Mouse (Mus musculus): ENCODE measurements around the gene Rpn1. TPM values are rescaled to one million over a fixed set of nuclear protein-coding genes. Genes with fewer than 3 reads are reported as not detected.

Rpn1 gene
- polyA plus RNA-seq (2012; rRNA removed) (316 and 329 TPM in 2 replicates), polyA plus RNA-seq (2014; fragmentation: Nextera tagmentation; extraction: Ambion mirVana) (381 and 396 TPM in 2 replicates)

GRCm38 (mm10) chr6:88084278-88085151, at the start of gene Rpn1:
TSS of gene Rpn1 (plus strand) at chr6:88084482.
- Histone ChIP-seq H3K4me2 (replicated peaks; ENCODE audit: low read depth, low read length, severe bottlenecking) (peak within 1 kb of the TSS; percentile 85), H3K27ac (replicated peaks; ENCODE audit: low read depth, low read length) (peak within 1 kb of the TSS; percentile 78), H3K9me3 (ENCODE audit: control insufficient read depth, low read length) (no peaks in the 10 kb centered on the region), H3K4me1 (ENCODE audit: control insufficient read depth, insufficient read depth, low read length) (peaks cover 12% of the 10 kb centered on the region), H3K9ac (ENCODE audit: low read depth, low read length, severe bottlenecking) (peak within 1 kb of the TSS; percentile 78), H3K27me3 (ENCODE audit: control insufficient read depth, insufficient read depth, low read length) (no peaks in the 10 kb centered on the region), H3K36me3 (ENCODE audit: control insufficient read depth, insufficient read depth, low read length) (peaks cover 13% of the 10 kb centered on the region), H3K4me3 (replicated peaks; ENCODE audit: low read length) (peak within 1 kb of the TSS; percentile 70)
- WGBS = 0% methylated on average over 67 of the region's 71 CpGs
- DNase-seq (ENCODE audit: low spot score) = peak; percentile 95
- TF ChIP-seq POLR2A (IDR thresholded peaks at IDR 0.05; ENCODE audit: borderline replicate concordance, extremely low read depth, insufficient read depth, insufficient read length) = 0 out of 2 replicates have a peak, but pooled peaks have one; percentile 36
- peak; percentile 99 for ATAC-seq (ENCODE audit: low FRiP score, low read depth)

DNA sequence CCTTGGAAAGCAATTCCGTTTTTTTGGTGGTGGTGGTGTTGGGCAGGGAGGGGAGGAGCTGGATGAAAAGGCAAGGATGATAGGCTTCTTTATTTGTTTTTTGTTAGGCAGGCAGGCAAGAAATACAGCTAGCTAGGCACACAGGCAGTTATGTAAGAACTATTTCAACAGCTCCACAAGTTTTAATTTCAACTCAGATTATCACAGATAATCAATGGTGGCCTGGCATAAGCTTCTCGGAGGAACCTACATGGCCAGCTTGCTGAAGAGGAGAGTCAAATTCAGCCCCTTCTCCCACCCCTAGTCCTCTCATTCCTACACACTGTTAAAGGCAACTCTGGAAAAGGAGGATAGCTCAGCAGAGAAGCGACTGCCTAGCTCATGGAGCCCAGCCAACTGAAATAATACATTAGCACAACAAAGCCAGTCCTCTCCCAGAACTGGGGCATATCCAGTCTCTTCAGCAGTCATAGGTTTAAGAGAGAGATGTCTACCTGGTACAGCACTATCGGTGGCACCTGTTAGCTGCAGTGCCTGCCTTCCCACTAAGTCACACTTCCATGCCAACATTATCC, 46.7 kb upstream of the Rpn1 start:
- ATAC-seq (ENCODE audit: low FRiP score, low read depth) (no peak), DNase-seq (ENCODE audit: low spot score) (no peak)
- WGBS = 82% methylated on average over 4 of the region's 4 CpGs
- no peak for TF ChIP-seq POLR2A (IDR thresholded peaks at IDR 0.05; ENCODE audit: borderline replicate concordance, extremely low read depth, insufficient read depth, insufficient read length)
- H3K9me3 ChIP-seq (ENCODE audit: control insufficient read depth, low read length) = no peaks in the 10 kb centered on the region
- no peaks in the 10 kb centered on the region for H3K27me3 ChIP-seq (ENCODE audit: control insufficient read depth, insufficient read depth, low read length)
- no peaks in the 10 kb centered on the region for H3K4me1 ChIP-seq (ENCODE audit: control insufficient read depth, insufficient read depth, low read length)
- H3K4me3 ChIP-seq (replicated peaks; ENCODE audit: low read length) = no peak overlapping the region
- no peak overlapping the region for H3K27ac ChIP-seq (replicated peaks; ENCODE audit: low read depth, low read length)
- no peak overlapping the region for H3K9ac ChIP-seq (ENCODE audit: low read depth, low read length, severe bottlenecking)
- H3K36me3 ChIP-seq (ENCODE audit: control insufficient read depth, insufficient read depth, low read length) = peaks cover 28% of the 10 kb centered on the region
- H3K4me2 ChIP-seq (replicated peaks; ENCODE audit: low read depth, low read length, severe bottlenecking) = no peak overlapping the region

DNA sequence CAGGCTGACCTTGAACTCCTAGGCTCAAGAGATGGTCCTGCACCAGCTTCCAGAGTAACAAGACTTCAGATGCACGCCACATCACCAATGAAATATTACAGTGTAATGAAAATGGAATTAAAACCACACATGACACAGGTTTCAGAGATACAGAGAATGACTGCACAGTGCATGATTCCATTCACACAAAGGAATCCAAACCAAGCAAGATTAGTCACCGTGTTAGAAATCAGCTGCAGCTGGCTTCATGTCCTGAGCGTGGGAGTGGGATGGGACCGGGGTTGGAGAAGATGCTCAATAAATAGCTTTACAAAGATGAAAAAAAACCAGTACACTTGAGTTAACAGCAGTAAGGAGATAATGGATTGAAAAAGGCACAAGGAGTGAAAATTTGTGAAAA, 44.9 kb upstream of the Rpn1 start:
- 96% methylated on average over 4 of the region's 4 CpGs for WGBS
- Histone ChIP-seq H3K9ac (ENCODE audit: low read depth, low read length, severe bottlenecking) (no peak overlapping the region), H3K9me3 (ENCODE audit: control insufficient read depth, low read length) (no peaks in the 10 kb centered on the region), H3K4me1 (ENCODE audit: control insufficient read depth, insufficient read depth, low read length) (peaks cover 14% of the 10 kb centered on the region), H3K4me3 (replicated peaks; ENCODE audit: low read length) (no peak overlapping the region), H3K4me2 (replicated peaks; ENCODE audit: low read depth, low read length, severe bottlenecking) (no peak overlapping the region), H3K27me3 (ENCODE audit: control insufficient read depth, insufficient read depth, low read length) (no peaks in the 10 kb centered on the region), H3K36me3 (ENCODE audit: control insufficient read depth, insufficient read depth, low read length) (peaks cover 28% of the 10 kb centered on the region), H3K27ac (replicated peaks; ENCODE audit: low read depth, low read length) (no peak overlapping the region)
- DNase-seq (ENCODE audit: low spot score) (no peak), ATAC-seq (ENCODE audit: low FRiP score, low read depth) (no peak)
- TF ChIP-seq POLR2A (IDR thresholded peaks at IDR 0.05; ENCODE audit: borderline replicate concordance, extremely low read depth, insufficient read depth, insufficient read length) = no peak

DNA sequence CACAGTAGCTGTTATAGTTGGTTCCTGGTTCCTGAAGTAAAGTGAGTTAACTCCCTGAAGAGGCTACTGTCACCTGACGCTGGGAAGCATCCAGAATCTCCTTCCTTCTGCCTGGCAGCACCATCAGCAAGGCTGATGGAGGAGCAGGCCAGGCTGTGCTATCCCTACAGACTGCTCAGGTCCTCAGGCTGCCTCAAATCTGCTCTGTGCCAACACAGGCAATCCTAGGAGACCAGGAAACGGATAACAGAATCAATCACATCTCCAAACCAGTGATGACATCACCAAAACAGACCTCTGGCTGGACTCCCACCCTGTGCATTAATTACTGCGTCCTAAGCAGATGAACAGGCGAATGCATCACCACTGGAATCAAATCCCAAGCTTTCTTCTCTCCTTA, 43.1 kb upstream of the Rpn1 start:
- DNase-seq (ENCODE audit: low spot score) (no peak), ATAC-seq (ENCODE audit: low FRiP score, low read depth) (no peak)
- Histone ChIP-seq H3K4me3 (replicated peaks; ENCODE audit: low read length) (no peak overlapping the region), H3K4me2 (replicated peaks; ENCODE audit: low read depth, low read length, severe bottlenecking) (no peak overlapping the region), H3K4me1 (ENCODE audit: control insufficient read depth, insufficient read depth, low read length) (peaks cover 14% of the 10 kb centered on the region), H3K27ac (replicated peaks; ENCODE audit: low read depth, low read length) (no peak overlapping the region), H3K9ac (ENCODE audit: low read depth, low read length, severe bottlenecking) (no peak overlapping the region), H3K36me3 (ENCODE audit: control insufficient read depth, insufficient read depth, low read length) (peaks cover 17% of the 10 kb centered on the region), H3K9me3 (ENCODE audit: control insufficient read depth, low read length) (no peaks in the 10 kb centered on the region), H3K27me3 (ENCODE audit: control insufficient read depth, insufficient read depth, low read length) (no peaks in the 10 kb centered on the region)
- no peak for TF ChIP-seq POLR2A (IDR thresholded peaks at IDR 0.05; ENCODE audit: borderline replicate concordance, extremely low read depth, insufficient read depth, insufficient read length)
- WGBS = 83% methylated on average over 4 of the region's 4 CpGs

- Histone ChIP-seq H3K27ac (replicated peaks; ENCODE audit: low read depth, low read length) (no peak overlapping the region), H3K4me1 (ENCODE audit: control insufficient read depth, insufficient read depth, low read length) (peaks cover 14% of the 10 kb centered on the region), H3K9ac (ENCODE audit: low read depth, low read length, severe bottlenecking) (no peak overlapping the region), H3K36me3 (ENCODE audit: control insufficient read depth, insufficient read depth, low read length) (peaks cover 11% of the 10 kb centered on the region), H3K4me2 (replicated peaks; ENCODE audit: low read depth, low read length, severe bottlenecking) (no peak overlapping the region), H3K27me3 (ENCODE audit: control insufficient read depth, insufficient read depth, low read length) (no peaks in the 10 kb centered on the region), H3K4me3 (replicated peaks; ENCODE audit: low read length) (no peak overlapping the region), H3K9me3 (ENCODE audit: control insufficient read depth, low read length) (no peaks in the 10 kb centered on the region)
- ATAC-seq (ENCODE audit: low FRiP score, low read depth) (no peak), DNase-seq (ENCODE audit: low spot score) (no peak)
- WGBS = 91% methylated on average over 3 of the region's 3 CpGs
- no peak for TF ChIP-seq POLR2A (IDR thresholded peaks at IDR 0.05; ENCODE audit: borderline replicate concordance, extremely low read depth, insufficient read depth, insufficient read length)
Measured at GRCm38 (mm10) chr6:88042336-88042735, 41.9 kb upstream of the Rpn1 start.

Data from limb, embryonic 14.5 days (tissue).